Mouse (Mus musculus) bone marrow, adult 2 months (tissue): ENCODE measurements at regions not wholly inside any gene's neighbourhood (a gene's known extent, or its start where the extent isn't known, plus 50 kb on each side); places are given as distances from the start of the nearest gene placed in this dataset.

Source experiments
- CTCF ChIP-seq: fragments of 200-500 bp; IDR thresholded peaks from 2 replicates; pipeline ENCODE4 v1.5.1; 2011; ENCODE audit warnings: low read length, control low read depth; ENCODE audit not compliant: control insufficient read depth, insufficient read depth
- POLR2A ChIP-seq: fragments of 200-500 bp; IDR thresholded peaks from 2 replicates; pipeline ENCODE4 v1.6.1; 2011; ENCODE audit warnings: low read depth, mild to moderate bottlenecking, control low read depth, low read length, borderline replicate concordance; ENCODE audit not compliant: control insufficient read depth

GRCm38 (mm10) chr10:98781888-98782351 lies 132.3 kb upstream of the Atp2b1 start:
- no peak for TF ChIP-seq CTCF
- no peak for TF ChIP-seq POLR2A
